Mouse (Mus musculus): Measurements from ENCODE around the gene Rhbdd1.

The Rhbdd1 gene

GRCm38 (mm10) chr1:82316111-82316745 lies at the start of gene Rhbdd1:
Rhbdd1 (plus strand) TSS chr1:82316452.
- peak; percentile 99 for DNase-seq

- no peak for DNase-seq
These were observed 48.7 kb upstream of the Rhbdd1 start for GRCm38 (mm10) chr1:82267547-82267946.

GRCm38 (mm10) chr1:82272231-82272630 lies 44.0 kb upstream of the Rhbdd1 start:
- DNase-seq: peak; percentile 81

DNA sequence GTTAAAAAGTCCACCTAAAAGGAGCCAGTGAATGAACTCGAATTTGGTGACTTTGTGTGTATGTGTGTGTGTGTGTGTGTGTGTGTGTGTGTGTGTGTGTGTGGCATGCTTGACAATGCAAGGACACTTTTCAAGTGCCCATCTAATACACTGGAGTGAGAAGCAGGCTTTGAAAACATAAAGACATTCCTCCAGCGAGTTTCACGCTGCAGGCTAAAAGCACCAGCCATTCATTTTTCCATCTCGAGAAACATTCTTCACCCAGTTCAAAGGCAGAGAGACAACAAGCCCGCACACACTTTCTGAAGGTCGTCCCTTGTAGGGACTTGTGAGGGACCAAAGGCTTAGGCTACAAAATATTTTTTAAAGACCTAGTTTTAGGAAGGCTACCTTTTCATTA lies 42.7 kb upstream of the Rhbdd1 start:
- DNase-seq: peak; percentile 37

DNA sequence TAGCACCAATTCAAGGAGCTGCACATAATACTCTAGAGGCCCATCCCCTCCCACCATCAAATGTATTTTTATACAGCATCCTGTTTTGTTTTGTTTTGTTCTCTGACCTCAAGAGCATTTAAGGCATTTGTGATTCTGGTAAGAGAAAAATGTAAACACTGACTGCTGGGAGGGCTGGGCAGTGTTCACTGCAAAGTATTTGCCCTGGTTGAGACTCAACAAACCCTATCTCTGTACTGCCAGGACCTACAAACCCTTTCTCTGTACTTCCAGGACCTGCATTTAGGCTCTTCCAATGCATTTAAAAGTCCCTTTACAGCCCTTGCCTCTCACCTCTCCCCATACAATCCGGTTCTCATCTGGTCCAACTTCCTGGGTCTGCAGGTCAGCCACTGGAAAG lies 41.9 kb upstream of the Rhbdd1 start:
- no peak for DNase-seq

- no peak for DNase-seq
These were observed 36.5 kb upstream of the Rhbdd1 start for GRCm38 (mm10) chr1:82279768-82280167.

GRCm38 (mm10) chr1:82281823-82282222 lies 34.4 kb upstream of the Rhbdd1 start:
- DNase-seq: no peak

- peak; percentile 97 for DNase-seq
These were observed 33.1 kb upstream of the Rhbdd1 start for GRCm38 (mm10) chr1:82282992-82283611.

DNA sequence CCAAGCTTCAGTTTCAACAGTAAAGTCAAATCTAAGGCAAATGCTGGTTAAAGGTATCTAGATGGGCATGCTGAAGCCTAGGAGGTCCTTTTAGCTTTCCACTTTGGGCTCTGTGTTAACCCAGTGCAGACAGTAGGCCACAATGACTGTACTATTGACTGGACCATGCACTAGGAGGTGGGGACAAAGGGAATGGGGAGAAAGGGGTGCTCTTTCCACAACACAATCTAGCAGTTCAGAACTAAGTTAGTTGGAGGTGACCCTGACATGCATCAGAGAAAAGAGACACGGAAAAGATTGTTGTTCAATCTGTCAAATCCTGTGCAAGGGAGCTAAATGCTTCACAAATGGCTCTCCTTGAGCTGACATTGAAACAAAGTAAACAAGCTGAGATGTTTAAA lies 32.4 kb upstream of the Rhbdd1 start:
- DNase-seq: peak; percentile 64

- peak; percentile 36 for DNase-seq
These were observed 31.8 kb upstream of the Rhbdd1 start for GRCm38 (mm10) chr1:82284403-82284802.

- DNase-seq: no peak
These were observed 30.6 kb upstream of the Rhbdd1 start for GRCm38 (mm10) chr1:82285461-82286189.

GRCm38 (mm10) chr1:82286190-82287051 lies 29.8 kb upstream of the Rhbdd1 start:
- DNase-seq: peak; percentile 51

DNA sequence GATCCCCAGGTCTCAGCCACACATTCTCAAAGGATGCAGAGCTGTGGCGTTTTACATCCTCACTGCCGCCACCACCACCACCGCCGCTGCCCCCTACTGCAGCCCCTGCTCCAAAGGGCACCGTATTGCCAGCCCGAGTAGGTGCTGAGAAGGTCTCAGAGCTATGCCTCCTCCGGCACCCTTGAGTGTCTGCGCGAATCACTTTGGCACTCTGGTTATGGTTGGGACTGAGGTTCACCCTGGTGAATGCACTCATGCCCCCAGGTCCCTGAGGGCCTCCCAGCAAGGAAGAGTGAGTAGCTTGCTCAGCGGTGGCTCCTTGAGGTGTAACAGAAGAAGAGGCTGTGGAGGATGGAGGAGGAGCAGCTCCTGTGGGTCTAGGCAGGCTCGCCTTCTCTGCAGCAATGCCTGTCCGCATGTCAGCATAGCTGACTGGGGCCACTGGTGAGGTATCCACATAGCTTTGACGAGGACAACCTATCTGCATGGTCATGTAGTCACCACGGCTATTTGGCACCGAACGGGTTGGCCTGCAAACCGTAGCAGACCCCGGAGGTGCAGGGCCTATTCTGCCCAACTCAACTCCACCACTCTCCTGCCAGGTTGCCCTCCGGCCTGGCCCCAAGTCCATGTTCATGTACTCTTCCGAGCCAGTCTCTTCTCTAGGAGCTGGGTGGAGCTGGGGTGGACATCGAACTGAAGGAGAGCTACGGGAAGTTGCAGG lies 29.0 kb upstream of the Rhbdd1 start:
- peak; percentile 36 for DNase-seq

DNA sequence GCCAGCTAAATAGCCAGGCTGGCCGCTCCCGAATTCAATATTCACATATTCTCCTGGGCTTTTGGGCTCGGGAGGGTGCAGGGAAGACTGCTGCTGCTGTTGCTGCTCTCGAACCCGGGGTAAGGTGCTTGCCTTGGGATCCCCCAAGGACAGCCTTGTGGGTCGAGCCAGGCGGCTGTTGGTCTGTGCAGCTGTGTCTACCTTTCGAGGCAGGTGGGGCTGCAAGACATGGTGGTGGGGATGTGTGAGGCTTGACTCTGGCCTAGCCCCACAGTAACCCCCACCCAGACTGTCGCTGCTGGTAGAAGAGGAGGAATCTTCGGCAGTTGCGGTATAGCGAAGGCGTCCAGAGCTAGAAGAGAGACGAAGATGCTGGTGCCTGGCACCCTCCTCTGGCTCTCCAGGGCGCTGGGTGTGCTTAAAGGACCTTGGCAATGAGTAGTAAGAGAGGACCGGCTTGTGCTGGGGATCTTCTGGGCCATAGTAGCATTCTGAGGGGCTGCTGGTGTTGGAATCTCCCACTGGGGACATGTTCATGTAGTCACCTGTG lies 28.4 kb upstream of the Rhbdd1 start:
- no peak for DNase-seq

GRCm38 (mm10) chr1:82288421-82288990 lies 27.7 kb upstream of the Rhbdd1 start:
- DNase-seq: peak; percentile 31

- DNase-seq: no peak
These were observed 26.9 kb upstream of the Rhbdd1 start for GRCm38 (mm10) chr1:82289116-82289989.

DNA sequence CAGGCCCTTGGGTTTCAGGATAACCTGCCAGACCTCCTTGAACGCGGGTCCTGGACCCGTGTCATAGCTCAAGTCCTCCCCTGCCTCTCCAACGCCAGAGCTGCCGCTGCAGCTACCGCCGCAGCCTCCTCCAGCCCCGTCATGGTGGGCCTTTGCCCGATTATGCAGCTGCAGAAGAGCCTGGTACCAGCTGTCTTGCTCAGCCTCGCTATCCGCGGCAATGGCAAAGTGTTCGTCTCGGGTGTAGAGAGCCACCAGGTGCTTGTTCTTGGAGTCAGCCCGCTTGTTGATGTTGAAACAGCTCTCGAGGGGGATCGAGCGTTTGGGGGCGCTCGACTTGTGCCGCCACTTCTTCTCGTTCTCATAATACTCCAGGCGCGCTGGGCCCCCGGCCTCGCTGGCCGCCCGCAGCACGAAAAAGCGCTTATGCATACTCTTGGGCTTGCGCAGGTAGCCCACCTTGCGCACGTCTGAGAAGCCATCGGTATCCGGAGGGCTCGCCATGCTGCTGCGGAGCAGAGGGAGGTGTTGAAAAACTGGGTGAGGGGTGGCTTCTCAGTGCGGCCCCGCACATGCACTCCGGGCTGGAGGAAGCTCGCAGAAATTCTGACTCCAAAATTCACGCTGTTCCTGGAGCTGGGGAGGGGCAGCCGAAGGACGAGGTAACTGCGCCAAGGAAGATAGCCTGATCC lies 26.1 kb upstream of the Rhbdd1 start:
- DNase-seq: peak; percentile 69

DNA sequence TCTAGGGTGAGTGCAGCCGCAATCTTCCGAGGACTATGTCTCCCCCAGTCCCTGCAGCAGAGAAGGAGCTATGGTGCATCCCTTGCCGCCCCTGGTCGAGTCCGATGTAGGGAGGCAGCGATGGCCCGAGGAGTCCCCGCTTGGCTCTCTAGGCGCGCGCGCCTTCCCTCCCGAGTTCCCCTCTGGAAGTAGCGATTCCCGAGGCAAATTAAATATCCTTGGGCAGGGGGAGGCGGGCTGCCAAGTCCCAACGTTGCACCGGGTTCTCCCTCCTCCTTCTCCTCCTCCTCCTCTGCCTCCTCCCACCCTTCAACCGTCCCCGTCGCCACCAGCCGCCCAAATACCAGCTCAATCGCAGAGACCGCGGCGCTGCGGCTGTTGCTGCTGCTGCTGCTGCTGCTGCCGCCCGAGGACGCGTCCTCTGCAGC lies 25.5 kb upstream of the Rhbdd1 start:
- no peak for DNase-seq

GRCm38 (mm10) chr1:82291151-82291797 lies 25.0 kb upstream of the Rhbdd1 start, which contains the start of gene Irs1:
Irs1 (minus strand) TSS chr1:82291416.
- DNase-seq: peak; percentile 95

All from retina, postnatal 1 day (tissue).